Mouse (Mus musculus): ENCODE measurements around the gene Frrs1. TPM values are rescaled to one million over a fixed set of nuclear protein-coding genes. Genes with fewer than 3 reads are reported as not detected.

Gene Frrs1
- total and polyA plus RNA-seq, 2 experiments from 2014 or later, result 3.8 to 5.9 TPM

DNA sequence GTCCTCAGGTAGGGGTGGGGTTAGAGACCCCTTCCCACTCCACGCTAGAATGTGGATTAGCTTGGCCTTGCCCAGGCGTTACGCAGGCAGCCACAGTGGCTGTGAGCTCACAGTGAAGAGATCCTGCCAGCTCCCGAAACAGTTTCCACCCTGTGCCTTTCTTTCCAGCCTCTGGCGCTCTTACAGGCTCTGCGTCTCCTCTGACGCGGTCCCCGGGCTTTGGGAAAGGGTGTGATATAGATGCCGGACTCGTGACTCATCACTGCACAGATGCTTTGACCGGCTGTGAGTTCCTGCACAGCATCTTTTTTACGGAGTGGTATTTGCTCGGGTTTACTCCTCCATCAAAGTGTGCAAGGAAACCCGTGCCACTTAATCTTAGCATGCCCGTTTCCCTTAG lies 46.6 kb downstream of the Frrs1 start:
- Histone ChIP-seq H3K9me3 (ENCODE audit: low read length) (no peaks in the 10 kb centered on the region), H3K4me3 (ENCODE audit: low read depth, low read length) (no peak overlapping the region), H3K4me1 (ENCODE audit: insufficient read depth) (no peaks in the 10 kb centered on the region), H3K36me3 (ENCODE audit: insufficient read depth) (no peaks in the 10 kb centered on the region), H3K27ac (ENCODE audit: low read depth, low read length) (peak overlapping the region; percentile 29; the same call in 1 of the 2 replicates), H3K9ac (no peak overlapping the region), H3K27me3 (ENCODE audit: insufficient read depth, low read length) (no peaks in the 10 kb centered on the region), H3K4me2 (ENCODE audit: low read depth) (no peak overlapping the region)
- DNase-seq (peak; percentile 45), ATAC-seq (peak; percentile 52)
- TF ChIP-seq CTCF (IDR thresholded peaks at IDR 0.05; ENCODE audit: low read depth), result no peak
- 73% methylated on average over 16 of the region's 16 CpGs for WGBS

DNA sequence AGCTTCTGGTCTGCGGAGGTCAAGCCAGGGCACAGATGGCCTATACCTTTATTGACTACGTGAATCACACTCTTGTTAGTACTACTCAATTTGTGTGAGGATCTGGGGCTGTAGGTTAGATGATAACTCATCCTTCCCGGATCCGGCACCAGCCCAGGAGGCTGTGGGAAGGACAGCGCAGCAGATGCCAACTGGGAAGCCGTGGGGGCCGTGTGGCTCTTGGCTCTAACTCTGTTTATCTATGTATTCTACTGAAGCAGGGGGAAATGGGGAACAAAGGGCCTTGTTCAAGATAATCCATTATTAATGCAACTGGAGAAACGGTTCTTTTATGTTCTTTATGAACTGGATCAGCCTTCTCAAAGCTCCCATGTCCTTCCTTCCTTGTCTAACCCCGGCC lies 47.3 kb downstream of the Frrs1 start:
- 54% methylated on average over 9 of the region's 9 CpGs for WGBS
- DNase-seq, result no peak

DNA sequence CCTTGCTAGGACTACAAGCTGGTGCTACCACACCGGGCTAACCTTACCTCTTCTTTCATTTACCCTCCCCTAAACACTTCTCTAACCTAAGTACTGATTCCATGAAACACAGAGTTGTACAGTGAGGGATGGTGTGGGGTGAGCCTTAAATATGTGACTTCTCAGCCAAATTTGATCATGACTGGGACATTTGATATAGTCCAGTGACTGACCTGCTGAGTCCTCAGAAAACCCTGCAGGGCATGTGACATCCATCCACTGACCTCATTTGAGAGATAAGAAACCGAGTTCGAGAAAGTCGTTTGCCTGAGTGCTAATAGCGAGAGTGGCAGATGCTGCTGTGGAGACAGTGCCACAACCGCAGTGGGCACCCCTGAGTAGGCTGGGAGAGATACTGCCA lies 55.1 kb downstream of the Frrs1 start:
- H3K9me3 ChIP-seq (ENCODE audit: low read length), result no peaks in the 10 kb centered on the region
- ATAC-seq (no peak), DNase-seq (no peak)
- H3K4me1 ChIP-seq (ENCODE audit: insufficient read depth), result no peaks in the 10 kb centered on the region
- 89% methylated on average over 6 of the region's 6 CpGs for WGBS
- no peak for TF ChIP-seq CTCF (IDR thresholded peaks at IDR 0.05; ENCODE audit: low read depth)
- no peaks in the 10 kb centered on the region for H3K36me3 ChIP-seq (ENCODE audit: insufficient read depth)
- no peaks in the 10 kb centered on the region for H3K27me3 ChIP-seq (ENCODE audit: insufficient read depth, low read length)
- H3K4me2 ChIP-seq (ENCODE audit: low read depth), result no peak overlapping the region
- no peak overlapping the region for H3K9ac ChIP-seq
- H3K27ac ChIP-seq (ENCODE audit: low read depth, low read length), result no peak overlapping the region
- H3K4me3 ChIP-seq (ENCODE audit: low read depth, low read length), result no peak overlapping the region

More for the DNA sequence above, 47.3 kb downstream of the Frrs1 start:
- no peaks in the 10 kb centered on the region for H3K4me1 ChIP-seq (ENCODE audit: insufficient read depth)
- no peak overlapping the region for H3K4me2 ChIP-seq (ENCODE audit: low read depth)
- no peaks in the 10 kb centered on the region for H3K9me3 ChIP-seq (ENCODE audit: low read length)
- no peak overlapping the region for H3K4me3 ChIP-seq (ENCODE audit: low read depth, low read length)
- no peak overlapping the region for H3K9ac ChIP-seq
- no peak for ATAC-seq
- no peak for TF ChIP-seq CTCF (IDR thresholded peaks at IDR 0.05; ENCODE audit: low read depth)
- no peaks in the 10 kb centered on the region for H3K27me3 ChIP-seq (ENCODE audit: insufficient read depth, low read length)
- H3K27ac ChIP-seq (ENCODE audit: low read depth, low read length), result no peak overlapping the region
- no peaks in the 10 kb centered on the region for H3K36me3 ChIP-seq (ENCODE audit: insufficient read depth)

DNA sequence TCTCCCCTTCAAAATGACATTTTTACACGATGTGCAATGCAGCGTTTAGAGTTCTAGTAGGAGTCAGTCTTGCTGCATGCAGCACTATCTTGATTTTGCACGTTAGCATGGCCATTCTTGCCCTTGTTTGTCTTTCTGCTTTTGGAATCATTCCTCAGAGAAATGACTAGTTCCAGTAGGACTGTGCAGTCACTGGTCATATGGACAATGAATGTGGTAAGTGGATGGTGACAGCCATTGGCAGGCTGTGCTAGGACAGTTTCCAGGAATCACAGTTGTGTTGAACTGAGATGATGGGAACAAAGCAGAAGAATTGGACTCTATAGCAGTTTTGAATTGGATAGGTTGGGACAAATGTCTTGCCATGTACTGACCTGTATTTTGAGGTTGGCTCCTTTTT lies 55.7 kb downstream of the Frrs1 start:
- no peak overlapping the region for H3K9ac ChIP-seq
- no peak for TF ChIP-seq CTCF (IDR thresholded peaks at IDR 0.05; ENCODE audit: low read depth)
- WGBS, result 71% methylated on average over 3 of the region's 3 CpGs
- ATAC-seq (no peak; the same call in 1 of the 2 replicates), DNase-seq (no peak)
- no peak overlapping the region for H3K4me3 ChIP-seq (ENCODE audit: low read depth, low read length)
- no peak overlapping the region for H3K27ac ChIP-seq (ENCODE audit: low read depth, low read length)
- no peaks in the 10 kb centered on the region for H3K9me3 ChIP-seq (ENCODE audit: low read length)
- no peak overlapping the region for H3K4me2 ChIP-seq (ENCODE audit: low read depth)
- H3K27me3 ChIP-seq (ENCODE audit: insufficient read depth, low read length), result no peaks in the 10 kb centered on the region
- no peaks in the 10 kb centered on the region for H3K36me3 ChIP-seq (ENCODE audit: insufficient read depth)
- H3K4me1 ChIP-seq (ENCODE audit: insufficient read depth), result no peaks in the 10 kb centered on the region

DNA sequence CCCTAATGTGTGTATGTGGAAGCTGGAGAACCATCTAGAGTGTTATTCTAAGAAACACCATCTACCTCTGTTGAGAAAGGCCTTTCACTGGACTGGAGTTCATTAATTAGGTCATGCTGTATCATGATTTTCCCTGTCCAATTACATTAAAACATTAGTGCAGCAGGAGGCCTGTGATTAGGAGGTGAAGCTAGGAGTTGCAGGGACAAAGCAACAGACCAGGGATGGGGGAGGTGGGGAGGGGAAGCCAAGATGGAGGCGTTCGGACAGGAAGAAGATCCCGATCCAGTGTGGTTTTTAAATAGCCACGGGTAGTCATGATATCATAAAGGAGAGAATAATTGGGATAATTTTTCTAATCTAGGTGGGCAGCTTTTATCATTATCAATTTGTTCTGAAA lies 57.8 kb downstream of the Frrs1 start:
- Histone ChIP-seq H3K4me1 (ENCODE audit: insufficient read depth) (no peaks in the 10 kb centered on the region), H3K9ac (no peak overlapping the region), H3K27ac (ENCODE audit: low read depth, low read length) (no peak overlapping the region), H3K27me3 (ENCODE audit: insufficient read depth, low read length) (no peaks in the 10 kb centered on the region), H3K4me2 (ENCODE audit: low read depth) (no peak overlapping the region), H3K4me3 (ENCODE audit: low read depth, low read length) (no peak overlapping the region), H3K9me3 (ENCODE audit: low read length) (no peaks in the 10 kb centered on the region), H3K36me3 (ENCODE audit: insufficient read depth) (no peaks in the 10 kb centered on the region)
- ATAC-seq (no peak), DNase-seq (no peak)
- no peak for TF ChIP-seq CTCF (IDR thresholded peaks at IDR 0.05; ENCODE audit: low read depth)
- WGBS, result 92% methylated on average over 4 of the region's 4 CpGs

DNA sequence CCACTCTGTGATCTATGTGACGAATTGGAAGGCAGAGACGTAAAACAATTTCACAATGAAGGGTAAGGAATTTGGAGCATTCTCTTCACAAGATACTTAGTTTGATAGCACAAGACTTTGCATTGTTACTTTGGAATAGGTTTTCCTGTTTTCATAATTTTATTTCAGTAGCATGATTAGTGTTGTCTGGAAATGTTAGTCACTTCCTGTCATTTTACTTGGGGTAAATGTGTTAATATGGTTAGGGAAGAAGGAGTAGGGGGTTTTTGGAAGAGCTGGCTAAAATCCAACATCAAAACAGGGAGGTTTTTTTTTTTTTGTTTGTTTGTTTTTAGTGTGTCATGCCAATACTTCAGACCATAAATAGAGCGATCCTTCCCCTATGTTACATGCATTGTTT lies 62.3 kb downstream of the Frrs1 start:
- no peaks in the 10 kb centered on the region for H3K27me3 ChIP-seq (ENCODE audit: insufficient read depth, low read length)
- DNase-seq (no peak), ATAC-seq (no peak)
- H3K4me1 ChIP-seq (ENCODE audit: insufficient read depth), result no peaks in the 10 kb centered on the region
- H3K36me3 ChIP-seq (ENCODE audit: insufficient read depth), result peaks cover 9% of the 10 kb centered on the region; the same call in 1 of the 2 replicates
- no peak overlapping the region for H3K4me3 ChIP-seq (ENCODE audit: low read depth, low read length)
- no peak overlapping the region for H3K27ac ChIP-seq (ENCODE audit: low read depth, low read length)
- 86% methylated on average over 3 of the region's 3 CpGs for WGBS
- no peak for TF ChIP-seq CTCF (IDR thresholded peaks at IDR 0.05; ENCODE audit: low read depth)
- H3K9me3 ChIP-seq (ENCODE audit: low read length), result no peaks in the 10 kb centered on the region
- no peak overlapping the region for H3K4me2 ChIP-seq (ENCODE audit: low read depth)
- no peak overlapping the region for H3K9ac ChIP-seq

DNA sequence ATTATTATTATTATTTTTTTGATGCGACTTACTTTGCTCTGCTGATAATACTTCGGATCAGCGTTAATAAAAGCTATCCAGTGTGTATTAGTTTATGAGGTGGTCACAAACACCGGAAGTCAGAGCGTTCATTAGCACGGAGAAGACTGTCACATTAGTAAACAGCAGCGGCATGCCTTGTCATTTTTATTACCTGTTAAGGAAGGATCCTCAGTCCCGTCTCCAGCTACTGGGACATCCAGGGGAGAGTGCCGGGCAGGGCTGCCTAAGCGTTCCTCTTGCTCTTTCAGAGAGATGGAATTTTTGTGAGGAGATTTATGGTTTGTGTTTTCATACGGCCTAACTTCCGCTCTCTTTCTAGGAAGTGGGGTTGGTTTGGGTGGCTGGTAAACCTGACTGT lies 63.8 kb downstream of the Frrs1 start:
- Histone ChIP-seq H3K4me3 (ENCODE audit: low read depth, low read length) (no peak overlapping the region), H3K4me1 (ENCODE audit: insufficient read depth) (no peaks in the 10 kb centered on the region), H3K4me2 (ENCODE audit: low read depth) (no peak overlapping the region), H3K9ac (no peak overlapping the region), H3K9me3 (ENCODE audit: low read length) (no peaks in the 10 kb centered on the region), H3K27ac (ENCODE audit: low read depth, low read length) (no peak overlapping the region), H3K36me3 (ENCODE audit: insufficient read depth) (peaks cover 9% of the 10 kb centered on the region; the same call in 1 of the 2 replicates), H3K27me3 (ENCODE audit: insufficient read depth, low read length) (no peaks in the 10 kb centered on the region)
- no peak for TF ChIP-seq CTCF (IDR thresholded peaks at IDR 0.05; ENCODE audit: low read depth)
- DNase-seq, result no peak
- WGBS, result 94% methylated on average over 12 of the region's 12 CpGs
- no peak for ATAC-seq

DNA sequence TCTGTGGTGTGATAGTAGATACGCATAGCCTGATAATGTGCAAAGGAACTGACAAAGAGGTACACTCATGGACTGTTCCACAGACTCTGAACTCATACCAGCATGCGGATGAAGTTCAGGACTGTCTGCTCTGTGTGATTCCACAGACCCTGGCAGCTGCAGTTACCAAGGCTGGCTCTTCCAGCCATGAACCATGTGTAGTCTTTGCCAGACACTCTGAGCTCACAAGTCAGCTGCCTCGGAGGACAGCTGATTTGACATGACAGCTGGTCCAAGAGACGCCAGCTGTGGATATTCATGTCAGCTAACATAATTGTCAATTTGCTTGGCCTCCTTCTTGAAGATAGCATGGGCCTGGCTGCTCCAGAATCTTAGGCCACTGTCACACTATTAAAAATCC lies 69.7 kb downstream of the Frrs1 start:
- H3K27me3 ChIP-seq (ENCODE audit: insufficient read depth, low read length), result no peaks in the 10 kb centered on the region
- WGBS, result 75% methylated on average over 4 of the region's 4 CpGs
- no peak overlapping the region for H3K4me3 ChIP-seq (ENCODE audit: low read depth, low read length)
- no peak overlapping the region for H3K4me2 ChIP-seq (ENCODE audit: low read depth)
- no peak for TF ChIP-seq CTCF (IDR thresholded peaks at IDR 0.05; ENCODE audit: low read depth)
- ATAC-seq, result peak; percentile 67
- no peaks in the 10 kb centered on the region for H3K36me3 ChIP-seq (ENCODE audit: insufficient read depth)
- DNase-seq, result no peak
- no peak overlapping the region for H3K27ac ChIP-seq (ENCODE audit: low read depth, low read length)
- no peaks in the 10 kb centered on the region for H3K4me1 ChIP-seq (ENCODE audit: insufficient read depth)
- no peak overlapping the region for H3K9ac ChIP-seq
- H3K9me3 ChIP-seq (ENCODE audit: low read length), result no peaks in the 10 kb centered on the region
